Mouse (Mus musculus): ENCODE results near the gene Reps2.

The Reps2 gene

GRCm38 (mm10) chrX:162643091-162643788 lies at the start of gene Reps2:
TSS of gene Reps2 (minus strand) at chrX:162643649.
- DNase-seq (ENCODE audit: low spot score): peak; percentile 72

- DNase-seq (ENCODE audit: low spot score): no peak
These were observed 47.8 kb upstream of the Reps2 start for GRCm38 (mm10) chrX:162691272-162691671.

DNA sequence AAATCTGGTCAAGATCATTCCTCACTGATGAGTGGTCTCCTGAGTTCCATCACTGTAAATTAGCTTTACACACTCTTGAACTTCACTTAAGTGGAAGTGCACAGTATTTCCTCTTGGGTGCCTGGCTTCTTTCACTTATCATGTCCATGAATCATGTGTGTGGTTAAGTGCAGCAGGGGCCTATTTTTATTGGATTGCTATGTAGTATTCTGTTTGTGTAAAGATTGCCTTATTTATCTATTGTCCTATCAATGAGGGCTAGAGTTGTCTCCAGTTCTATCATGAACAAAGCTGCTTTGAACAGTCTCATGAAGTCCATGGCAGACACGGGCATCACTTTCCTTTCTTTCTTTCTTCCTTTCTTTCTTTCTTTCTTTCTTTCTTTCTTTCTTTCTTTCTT lies 41.9 kb upstream of the Reps2 start:
- no peak for DNase-seq (ENCODE audit: low spot score)

DNA sequence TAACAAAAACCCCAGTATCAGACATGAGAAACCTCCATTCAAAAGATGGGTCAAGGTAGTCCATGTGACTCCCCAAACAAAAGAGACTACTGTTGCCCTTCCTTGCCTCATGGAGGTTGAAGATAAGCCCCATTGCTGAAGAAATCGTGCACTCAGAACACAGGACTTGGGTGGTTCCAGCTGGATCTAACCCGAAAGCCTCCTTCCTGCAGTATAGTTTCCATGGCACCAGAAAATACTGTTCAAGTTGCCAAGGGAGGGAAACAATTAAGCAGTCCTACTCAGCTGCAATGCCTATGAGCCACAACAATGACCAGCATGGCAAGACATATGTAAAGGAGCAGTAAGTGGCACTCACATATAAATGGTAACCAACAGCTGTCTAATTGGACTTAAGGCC lies 36.1 kb upstream of the Reps2 start:
- DNase-seq (ENCODE audit: low spot score): no peak

GRCm38 (mm10) chrX:162678820-162679219 lies 35.4 kb upstream of the Reps2 start:
- DNase-seq (ENCODE audit: low spot score): no peak

- DNase-seq (ENCODE audit: low spot score): no peak
These were observed 22.7 kb upstream of the Reps2 start for GRCm38 (mm10) chrX:162666166-162666565.

- no peak for DNase-seq (ENCODE audit: low spot score)
These were observed 16.7 kb upstream of the Reps2 start for GRCm38 (mm10) chrX:162660182-162660581.

DNA sequence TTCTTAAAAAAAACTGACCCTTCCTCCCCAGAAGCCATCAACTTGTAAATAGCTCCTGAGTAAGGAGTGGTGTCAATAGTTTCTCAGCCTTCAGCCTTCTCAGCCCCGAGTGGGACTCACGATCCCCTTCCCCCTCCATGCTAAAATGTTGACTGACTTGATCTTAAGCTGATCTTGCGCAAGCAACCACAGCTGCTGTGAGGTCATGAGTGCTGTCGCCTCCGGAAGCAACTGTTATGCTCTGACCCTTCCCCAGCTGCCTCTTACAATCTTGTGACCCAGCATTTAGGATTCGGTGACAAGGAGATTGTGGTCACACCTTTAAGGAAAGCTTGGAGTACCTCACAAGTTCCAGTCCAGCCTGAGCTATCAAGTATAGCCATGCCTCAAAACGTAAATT lies 10.1 kb upstream of the Reps2 start:
- DNase-seq (ENCODE audit: low spot score): no peak

DNA sequence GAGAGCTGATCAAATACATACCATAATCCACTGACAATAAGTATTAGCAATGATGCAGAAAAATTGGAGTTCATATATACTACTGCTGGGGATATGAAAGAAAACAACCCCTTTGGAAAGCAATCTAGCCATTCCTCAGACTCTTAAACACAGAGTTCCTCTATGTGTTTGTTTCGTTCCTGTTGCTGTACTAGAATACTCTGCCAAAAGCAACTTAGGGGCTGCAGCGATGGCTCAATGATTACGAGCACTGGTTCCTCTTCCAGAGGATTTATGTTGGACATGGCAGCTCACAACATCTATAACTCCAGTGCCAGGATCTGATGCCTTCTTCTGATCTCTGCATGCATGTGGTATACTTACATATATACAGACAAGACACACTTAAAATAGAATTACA lies 9.0 kb upstream of the Reps2 start:
- no peak for DNase-seq (ENCODE audit: low spot score)

GRCm38 (mm10) chrX:162651125-162651524 lies 7.7 kb upstream of the Reps2 start:
- no peak for DNase-seq (ENCODE audit: low spot score)

GRCm38 (mm10) chrX:162643789-162644092 lies 292 bp upstream of the Reps2 start:
- DNase-seq (ENCODE audit: low spot score): no peak

DNA sequence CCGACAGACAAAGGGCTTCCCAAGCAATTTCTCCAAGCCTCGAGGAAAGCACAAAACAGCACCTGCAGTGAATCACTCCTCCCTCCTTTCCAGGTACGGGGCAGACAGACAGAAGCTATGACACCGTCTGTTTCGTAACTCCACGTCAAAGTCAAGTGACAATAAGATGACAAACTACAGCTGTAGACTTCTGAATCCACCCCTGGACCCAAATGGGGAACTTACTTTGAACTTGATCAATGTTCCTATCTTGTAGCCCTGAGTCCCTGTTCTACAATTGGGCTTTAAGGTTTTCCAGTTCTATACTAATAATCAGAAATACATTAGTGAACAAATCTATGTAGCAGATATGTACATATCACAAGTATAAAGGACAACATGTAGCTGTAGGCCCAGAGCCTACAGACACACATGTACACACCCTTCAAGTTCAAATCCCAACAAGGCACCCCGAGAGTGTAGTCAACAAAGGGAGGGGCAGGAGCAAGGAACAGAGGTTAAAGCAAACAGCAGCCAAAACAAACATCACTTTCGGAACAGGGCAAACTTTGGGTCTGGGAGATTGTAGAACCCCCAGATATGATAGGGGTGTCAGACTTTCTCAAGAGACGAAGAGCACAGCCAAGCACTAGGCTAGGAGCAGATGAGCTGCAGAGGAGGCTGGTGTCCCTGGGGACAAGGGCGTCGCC lies 903 bp downstream of the Reps2 start:
- no peak for DNase-seq (ENCODE audit: low spot score)

- DNase-seq (ENCODE audit: low spot score): no peak
These were observed 1.7 kb downstream of the Reps2 start for GRCm38 (mm10) chrX:162641764-162642163.

- DNase-seq (ENCODE audit: low spot score): no peak
These were observed 8.3 kb downstream of the Reps2 start for GRCm38 (mm10) chrX:162635159-162635558.

GRCm38 (mm10) chrX:162622091-162622437 lies 21.4 kb downstream of the Reps2 start:
- DNase-seq (ENCODE audit: low spot score): no peak

- DNase-seq (ENCODE audit: low spot score): no peak
These were observed 22.0 kb downstream of the Reps2 start for GRCm38 (mm10) chrX:162621194-162622090.

DNA sequence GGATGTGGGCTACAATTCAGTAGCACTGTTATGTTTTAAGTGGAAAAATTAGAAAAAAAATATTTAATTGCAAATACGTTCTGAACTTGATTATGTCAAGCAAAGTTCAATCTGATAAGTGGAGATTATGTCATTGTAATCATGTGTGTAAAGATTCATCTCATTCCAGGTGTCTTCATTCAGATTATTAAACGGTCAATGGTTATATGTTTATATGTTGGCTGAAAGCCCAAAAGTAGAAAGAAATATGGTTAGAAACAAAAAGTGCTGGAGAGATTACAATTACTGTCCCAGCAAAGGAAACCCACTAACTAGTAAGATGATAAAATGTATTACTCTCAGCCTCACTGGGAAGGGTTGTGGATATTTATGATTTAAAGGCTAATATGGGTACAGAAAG lies 23.7 kb downstream of the Reps2 start:
- no peak for DNase-seq (ENCODE audit: low spot score)

DNA sequence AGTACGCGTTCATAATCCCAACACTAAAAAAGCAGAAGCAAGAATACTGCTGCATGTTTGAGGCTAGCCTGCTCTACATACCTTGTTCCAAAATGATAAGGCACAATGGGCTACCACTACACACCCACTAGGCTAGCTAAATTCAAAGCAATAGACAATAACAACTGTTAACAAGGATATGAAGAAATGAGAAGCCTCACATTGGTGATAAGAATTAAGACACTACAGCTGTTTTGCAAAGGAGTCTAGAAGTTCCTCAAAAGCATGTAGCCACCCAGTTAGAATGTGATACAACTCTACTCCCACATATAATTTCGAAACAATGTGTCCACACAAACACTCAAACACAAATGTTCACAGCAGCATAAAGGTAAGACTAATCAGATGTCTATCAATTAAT lies 24.9 kb downstream of the Reps2 start:
- no peak for DNase-seq (ENCODE audit: low spot score)

DNA sequence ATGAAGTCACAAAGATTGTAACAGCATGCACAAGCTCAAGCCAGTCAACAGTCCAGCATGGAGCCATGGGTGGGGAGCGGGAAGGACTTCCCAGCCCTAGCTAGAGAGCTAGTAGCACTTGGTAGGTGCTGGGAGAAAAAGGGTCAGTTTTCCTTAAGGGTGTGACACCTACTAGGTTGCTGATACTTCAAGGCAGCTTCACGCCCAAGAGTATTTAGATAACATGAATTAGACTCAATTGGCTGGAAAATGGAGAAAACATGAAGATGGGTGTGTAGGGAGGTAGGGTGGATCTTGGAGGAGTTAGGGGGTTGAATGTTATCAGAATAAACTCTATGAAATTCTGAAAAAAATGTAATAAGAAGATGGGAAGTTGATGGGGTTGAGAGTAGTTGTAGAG lies 37.3 kb downstream of the Reps2 start:
- no peak for DNase-seq (ENCODE audit: low spot score)

DNA sequence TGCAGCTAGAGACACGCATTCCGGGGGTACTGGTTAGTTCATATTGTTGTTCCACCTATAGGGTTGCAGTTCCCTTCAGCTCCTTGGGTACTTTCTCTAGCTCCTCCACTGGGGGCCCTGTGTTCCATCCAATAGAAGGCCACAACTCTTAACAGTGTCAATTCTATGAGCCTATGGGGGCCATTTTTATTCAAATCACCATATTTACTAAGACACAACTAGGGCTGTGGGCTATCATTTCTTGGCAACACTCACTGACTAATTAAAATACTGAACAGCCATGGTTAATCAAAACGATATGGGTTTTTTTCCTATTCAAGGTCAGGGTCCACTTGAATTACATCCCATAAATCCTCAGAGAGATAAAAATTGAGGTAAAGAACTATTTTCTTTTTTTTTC lies 43.8 kb downstream of the Reps2 start:
- no peak for DNase-seq (ENCODE audit: low spot score)

GRCm38 (mm10) chrX:162591005-162591801 lies 52.2 kb downstream of the Reps2 start:
- no peak for DNase-seq (ENCODE audit: low spot score)

- no peak for DNase-seq (ENCODE audit: low spot score)
These were observed 53.2 kb downstream of the Reps2 start for GRCm38 (mm10) chrX:162590145-162590790.
